Mouse (Mus musculus): Measurements from ENCODE around the gene Hoxd4.

GRCm38 (mm10) chr2:74760146-74760545 lies 48.4 kb downstream of the Hoxd4 start:
- TF ChIP-seq POLR2A (IDR thresholded peaks at IDR 0.05; ENCODE audit: insufficient read depth, low read depth, low read length): no peak
- TF ChIP-seq CTCF (IDR thresholded peaks at IDR 0.05; ENCODE audit: insufficient read depth, low read depth, low read length): no peak

All from olfactory bulb, adult 2 months (tissue).